In genomic region chr16:5135551-5136261, GRCm38 (mm10) we compare ENCODE assay signal across 11 mouse cellular contexts. TPM values are rescaled to one million over a fixed set of nuclear protein-coding genes. Genes with fewer than 3 reads are reported as not detected.
DNase-seq lines count a peak whose midpoint lies in the region; ATAC-seq lines count a peak whose summit lies in the region.
"Had no signal": no experiment of that assay in that cellular context is flagged by ENCODE, and none has a peak within 500 bp of the region (broad histone marks: within the 10 kb centered on the region; RNA-seq: fewer than 3 reads in every experiment).

No protein-coding gene starts in this region.

- H3K4me3 ChIP-seq in embryonic facial prominence, embryonic 14.5 days (ENCODE audit: low read depth, low read length) = no peak overlapping the region
- H3K4me3 ChIP-seq in lung, embryonic 15.5 days = no peak overlapping the region
- H3K4me3 ChIP-seq: embryonic facial prominence, embryonic 12.5 days; hindbrain, embryonic 13.5 days had no signal

- H3K4me2 ChIP-seq in embryonic facial prominence, embryonic 14.5 days (ENCODE audit: low read depth, low read length) = no peak overlapping the region
- no peak overlapping the region for H3K4me2 ChIP-seq in lung, embryonic 15.5 days
- H3K4me2 ChIP-seq: embryonic facial prominence, embryonic 12.5 days; hindbrain, embryonic 13.5 days had no signal

- H3K27me3 ChIP-seq in embryonic facial prominence, embryonic 14.5 days (replicated peaks; ENCODE audit: control insufficient read depth, insufficient read depth, low read length) = peaks cover 36% of the 10 kb centered on the region
- peaks cover 37% of the 10 kb centered on the region for H3K27me3 ChIP-seq in lung, embryonic 15.5 days

- H3K4me1 ChIP-seq in embryonic facial prominence, embryonic 14.5 days (ENCODE audit: control insufficient read depth, insufficient read depth, low read length) = peaks cover 6% of the 10 kb centered on the region; the same call in 1 of the 2 replicates
- peaks cover 55% of the 10 kb centered on the region for H3K4me1 ChIP-seq in lung, embryonic 15.5 days

- H3K9me3 ChIP-seq in embryonic facial prominence, embryonic 14.5 days (ENCODE audit: control insufficient read depth, low read length) = no peaks in the 10 kb centered on the region
- H3K9me3 ChIP-seq in lung, embryonic 15.5 days = no peaks in the 10 kb centered on the region
- H3K9me3 ChIP-seq: embryonic facial prominence, embryonic 12.5 days; hindbrain, embryonic 13.5 days had no signal

- peak; percentile 97 for DNase-seq in heart, adult 11 months
- DNase-seq in heart, adult 8-10 months (ENCODE audit: low spot score) = no peak
- peak; percentile 90 for DNase-seq in 3134 (ENCODE audit: extremely low read depth, insufficient read length, low spot score)
- DNase-seq in embryonic facial prominence, embryonic 14.5 days (ENCODE audit: low spot score) = no peak
- no peak for DNase-seq in cerebellum, adult 8-10 months

- no peak overlapping the region for H3K9ac ChIP-seq in embryonic facial prominence, embryonic 14.5 days (ENCODE audit: low read depth, low read length)
- H3K9ac ChIP-seq in lung, embryonic 15.5 days = no peak overlapping the region
- H3K9ac ChIP-seq: embryonic facial prominence, embryonic 12.5 days; hindbrain, embryonic 13.5 days had no signal

- 72% methylated on average over 8 of the region's 8 CpGs for WGBS in embryonic facial prominence, embryonic 14.5 days
- 40% methylated on average over 8 of the region's 8 CpGs for WGBS in lung, embryonic 15.5 days

- ATAC-seq in embryonic facial prominence, embryonic 14.5 days (ENCODE audit: low read depth) = no peak
- ATAC-seq in lung, embryonic 15.5 days (ENCODE audit: borderline replicate concordance, extremely low read depth, low FRiP score, low TSS enrichment) = 0 out of 2 replicates have a peak, but pooled peaks have one; percentile 1
- ATAC-seq in erythroid progenitor cell, adult 5-6 weeks (replicated peaks; ENCODE audit: low FRiP score, poor library complexity, severe bottlenecking) = no peak
- ATAC-seq in monocyte, adult 5-6 weeks (replicated peaks; ENCODE audit: insufficient number of reproducible peaks, low FRiP score, low TSS enrichment, poor library complexity, severe bottlenecking) = no peak
- ATAC-seq: midbrain, embryonic 16.5 days had no signal

- H3K27ac ChIP-seq in embryonic facial prominence, embryonic 14.5 days (replicated peaks; ENCODE audit: low read depth, low read length) = peak overlapping the region; percentile 7; the same call in 1 of the 2 replicates
- H3K27ac ChIP-seq in lung, embryonic 15.5 days = peak overlapping the region; percentile 88
- H3K27ac ChIP-seq: embryonic facial prominence, embryonic 12.5 days; hindbrain, embryonic 13.5 days had no signal

- no peaks in the 10 kb centered on the region for H3K36me3 ChIP-seq in embryonic facial prominence, embryonic 14.5 days (ENCODE audit: control insufficient read depth, insufficient read depth, low read length)
- no peaks in the 10 kb centered on the region for H3K36me3 ChIP-seq in lung, embryonic 15.5 days
- H3K36me3 ChIP-seq: embryonic facial prominence, embryonic 12.5 days; hindbrain, embryonic 13.5 days had no signal

RNA-seq across cellular contexts. Expression of gene Ppl, which starts 3.5 kb away (rescaled TPM):
- total RNA-seq in heart, adult 8-10 months (2022) = 10 to 100 TPM in 1 of 4 experiments, 1 to 10 TPM in 3; 6.3 to 10.6 (median 8.1) TPM
- 15.3 and 19.3 TPM in 2 replicates for polyA plus RNA-seq in embryonic facial prominence, embryonic 14.5 days (2014; fragmentation: Nextera tagmentation; extraction: Ambion mirVana)
- polyA plus RNA-seq in lung, embryonic 15.5 days (2015; fragmentation: Nextera tagmentation; extraction: Ambion mirVana) = 6.3 and 6.7 TPM in 2 replicates
- not detected in 2 replicates for total RNA-seq in erythroid progenitor cell, adult 5-6 weeks (2015; ENCODE audit: low replicate concordance)
- total RNA-seq in erythroid progenitor cell, adult 5-6 weeks (2017; ENCODE audit: low replicate concordance) = not detected in 2 replicates
- total RNA-seq in monocyte, adult 5-6 weeks (2017) = 0.29 to 0.78 TPM (median 0.53 TPM) in 3 replicates

RNA-seq across cellular contexts. Expression of gene Sec14l5, which starts 11.2 kb away (rescaled TPM):
- 1 to 10 TPM in 1 of 4 experiments, under 1 TPM in 3; 0.57 to 1.0 (median 0.78) TPM for total RNA-seq in heart, adult 8-10 months (2022)
- polyA plus RNA-seq in embryonic facial prominence, embryonic 14.5 days (2014; fragmentation: Nextera tagmentation; extraction: Ambion mirVana) = 0.22 and 0.36 TPM in 2 replicates
- polyA plus RNA-seq in lung, embryonic 15.5 days (2015; fragmentation: Nextera tagmentation; extraction: Ambion mirVana) = 0.65 and 0.78 TPM in 2 replicates
- total RNA-seq in erythroid progenitor cell, adult 5-6 weeks (2015; ENCODE audit: low replicate concordance) = not detected in 2 replicates
- total RNA-seq in erythroid progenitor cell, adult 5-6 weeks (2017; ENCODE audit: low replicate concordance) = not detected in 2 replicates
- total RNA-seq in monocyte, adult 5-6 weeks (2017) = 0.19 TPM in 1 of 3 replicates, not detected in the others

Comparison
In these comparisons a context has a peak if more than half of its experiments do, and no peak if none do; other contexts are left out.
1. DNase-seq: peak in heart, adult 11 months (single experiment) and 3134 (single experiment); none in heart, adult 8-10 months (single experiment), embryonic facial prominence, embryonic 14.5 days (single experiment) and cerebellum, adult 8-10 months (single experiment).